Mouse (Mus musculus) lung, postnatal 36 days (tissue): ENCODE measurements around the gene Rnf133.

Source experiments
- DNase-seq: peaks from one replicate; pipeline ENCODE4 v3.0.0; 2022; ENCODE audit warnings: mixed read lengths

The Rnf133 gene

DNA sequence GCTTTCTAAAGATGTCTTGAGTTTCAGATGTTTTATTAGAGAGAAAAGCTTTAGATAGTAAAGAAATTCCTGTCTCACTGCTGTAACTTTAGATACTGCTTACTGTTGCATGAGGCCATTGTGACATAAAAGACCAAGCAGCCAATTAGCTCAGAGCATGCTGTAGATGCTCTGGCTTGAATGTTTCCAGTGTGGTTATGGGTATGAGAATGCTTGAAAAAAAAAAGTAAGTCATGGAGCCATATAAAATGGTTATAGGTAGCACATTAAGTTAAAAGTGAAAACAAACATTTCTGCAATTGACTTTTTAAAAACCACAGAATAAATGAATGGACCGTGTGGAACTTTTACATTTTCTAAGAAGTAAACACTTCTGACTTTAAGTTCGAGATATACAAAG lies at the start of gene Rnf133:
Gene Rnf133, minus strand, starts transcription at position 101 of the 400 bp plus-strand sequence.
- DNase-seq: no peak

DNA sequence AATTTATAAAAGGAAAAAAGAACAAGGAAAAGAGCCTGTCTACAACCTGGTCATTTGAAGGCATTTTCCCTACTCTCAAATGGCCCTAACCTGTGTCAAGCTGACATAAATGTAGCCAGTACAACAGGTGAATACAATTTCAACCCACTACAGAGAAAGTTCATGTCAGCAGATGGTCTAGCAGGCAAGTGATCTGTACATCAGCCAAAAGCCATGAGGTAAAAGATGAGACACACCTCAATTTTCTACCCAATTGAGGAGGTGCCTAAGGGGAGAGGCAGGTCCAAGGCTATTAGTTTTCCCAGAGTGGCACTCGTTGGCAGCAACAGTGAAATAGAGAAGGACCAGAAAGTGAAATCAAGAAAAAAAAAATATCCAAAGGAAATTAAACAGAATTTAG lies 28.1 kb upstream of the Rnf133 start:
- no peak for DNase-seq

DNA sequence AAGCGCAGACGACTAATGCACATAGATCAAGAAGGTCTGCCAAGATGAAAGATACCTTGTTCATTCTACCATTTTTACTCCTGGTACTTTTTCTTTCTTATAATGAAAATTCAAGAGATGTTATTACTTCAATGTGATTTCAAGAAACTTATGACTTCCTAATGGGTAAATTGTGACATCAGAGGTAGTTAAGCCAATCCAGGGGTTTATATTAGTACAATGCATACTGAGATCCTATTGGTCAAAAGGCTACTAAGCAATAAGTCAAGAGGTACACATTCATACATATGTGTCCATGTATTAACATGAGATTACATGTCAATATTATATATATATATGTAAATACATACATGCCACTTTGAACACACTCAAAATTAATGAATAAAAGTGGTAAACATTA lies 4.9 kb upstream of the Rnf133 start, which contains the start of gene Rnf148:
Gene Rnf148, minus strand, starts transcription at position 101 of the 400 bp plus-strand sequence.
- no peak for DNase-seq

DNA sequence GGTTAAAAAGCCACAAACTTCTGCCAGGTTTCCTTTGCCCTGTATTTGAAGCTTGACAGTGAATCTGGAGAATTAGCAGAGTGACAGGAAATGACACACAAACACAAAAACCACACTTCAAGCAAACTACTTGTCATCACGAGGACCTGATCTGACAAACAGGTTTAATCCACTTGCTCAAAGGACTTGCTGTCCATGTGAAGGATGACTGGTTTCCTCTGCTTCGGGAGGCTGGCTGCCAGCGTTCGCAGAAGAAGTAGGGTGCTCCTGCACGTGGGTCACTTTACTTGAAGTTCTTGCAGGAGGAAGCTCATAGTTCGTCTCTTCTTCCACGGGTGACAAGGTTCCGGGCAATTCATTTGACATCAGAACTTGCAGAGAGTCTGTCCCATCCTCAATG lies 1.4 kb downstream of the Rnf133 start:
- peak; percentile 5 for DNase-seq

DNA sequence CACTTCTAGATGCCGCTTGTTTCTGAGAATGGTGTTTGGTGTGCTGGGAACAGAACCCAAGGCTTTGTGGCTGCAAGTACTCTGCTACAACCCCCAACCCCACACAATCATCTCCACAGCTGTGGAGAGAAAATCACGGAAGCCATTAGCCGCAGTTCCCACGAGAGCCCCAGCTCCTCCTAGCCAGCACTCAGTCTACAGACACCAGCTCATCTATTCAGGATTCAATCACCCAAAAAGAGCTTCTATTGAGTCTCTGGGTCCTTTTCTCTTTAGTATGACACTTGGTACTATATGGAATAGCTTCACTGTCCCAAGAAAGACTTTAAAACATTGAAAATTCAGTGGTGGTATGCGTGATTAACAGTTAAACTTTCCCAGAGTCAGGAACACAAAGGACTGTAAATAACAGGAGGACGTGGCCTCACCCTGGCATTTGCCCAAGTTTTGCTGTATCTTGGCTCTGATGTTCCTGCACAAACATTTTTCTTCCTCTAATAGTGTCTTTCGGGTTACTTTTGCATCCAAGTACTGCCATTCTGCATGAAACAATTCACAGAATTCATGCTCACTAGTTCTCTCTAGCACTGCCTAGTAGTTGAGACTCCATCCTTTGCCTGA lies 2.4 kb downstream of the Rnf133 start:
- peak; percentile 77 for DNase-seq

DNA sequence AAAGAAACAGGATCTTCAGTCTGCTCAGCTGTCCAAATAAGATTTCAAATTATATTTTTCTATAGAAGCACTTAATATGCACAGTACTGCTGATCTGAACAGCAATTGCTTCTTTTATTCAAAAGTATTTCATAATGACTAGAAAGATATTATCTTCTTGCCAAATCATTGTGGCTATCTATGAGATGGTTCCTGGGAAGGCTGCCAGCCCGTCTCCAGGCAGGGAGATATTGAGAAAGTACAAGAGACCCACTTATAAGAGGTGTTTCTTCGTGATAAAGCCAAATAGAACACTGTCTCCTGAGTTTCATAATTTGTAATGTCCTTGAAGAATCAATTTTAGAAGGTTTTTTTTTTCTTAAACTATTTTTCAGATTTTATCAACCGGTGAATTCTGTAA lies 13.0 kb downstream of the Rnf133 start:
- DNase-seq: peak; percentile 7

DNA sequence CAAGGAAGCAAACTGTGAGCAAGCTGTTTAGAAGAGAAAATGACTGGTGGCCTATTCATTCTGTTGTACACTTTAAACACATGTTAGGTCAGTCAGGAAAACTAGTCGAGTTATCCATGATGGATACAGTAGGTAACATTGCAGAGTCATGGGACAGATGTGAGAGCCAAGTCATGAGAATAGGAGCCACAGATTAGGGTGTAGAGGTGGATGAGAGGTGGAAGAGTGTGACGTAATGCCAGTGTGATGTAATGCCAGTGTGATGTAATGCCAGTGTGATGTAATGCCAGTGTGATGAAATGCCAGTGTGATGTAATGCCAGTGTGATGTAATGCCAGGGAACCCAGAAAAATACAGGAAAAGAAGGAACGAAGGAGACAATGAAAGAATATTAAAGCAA lies 14.9 kb downstream of the Rnf133 start:
- DNase-seq: no peak

DNA sequence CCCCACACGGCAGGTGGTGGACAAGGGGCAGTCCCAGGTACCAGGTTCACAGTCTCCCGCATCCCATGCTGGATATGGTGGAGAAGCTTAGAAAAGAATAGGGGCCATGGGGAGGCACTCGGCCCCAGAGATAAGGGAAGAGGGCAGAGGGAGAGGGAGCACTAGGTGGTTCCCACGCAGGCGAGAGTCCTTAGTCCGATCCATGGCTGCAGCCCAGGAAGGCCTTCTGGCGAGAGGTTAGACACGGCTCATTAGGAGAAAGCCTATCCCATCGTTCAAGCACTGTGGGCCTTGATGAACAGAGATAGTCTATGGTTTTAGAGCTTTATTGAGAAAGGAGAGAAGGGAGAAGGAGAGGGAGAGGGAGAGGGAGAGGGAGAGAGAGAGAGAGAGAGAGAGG lies 16.1 kb downstream of the Rnf133 start:
- DNase-seq: no peak

DNA sequence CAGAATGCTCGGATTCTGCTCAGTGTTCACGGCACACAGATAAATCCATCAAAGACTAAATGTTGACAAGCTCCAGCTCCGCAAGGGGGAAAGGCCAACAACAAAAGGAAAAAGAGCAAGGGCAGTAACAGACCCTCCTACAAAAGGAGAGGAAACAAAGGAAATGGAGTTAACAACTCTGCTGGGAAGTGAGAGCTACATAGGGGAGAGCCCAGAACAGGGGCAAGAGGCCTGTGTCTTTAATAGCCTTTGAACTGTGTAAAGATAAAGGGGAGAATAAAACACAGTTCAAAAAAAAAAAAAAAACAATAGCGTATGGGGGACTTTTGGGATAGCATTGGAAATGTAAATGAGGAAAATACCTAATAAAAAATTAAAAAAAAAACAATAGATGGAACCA lies 19.6 kb downstream of the Rnf133 start:
- DNase-seq: no peak
